Mouse (Mus musculus): Measurements from ENCODE around the gene Gm49373. TPM values are rescaled to one million over a fixed set of nuclear protein-coding genes. Genes with fewer than 3 reads are reported as not detected.
A peak's percentile ranks its signal among the peaks of the same experiment; 100 is the strongest.

Gm49373 gene
- polyA plus RNA-seq, 1 experiment from 2014 or later, result 1.5 TPM

- Histone ChIP-seq H3K27ac (ENCODE audit: low read depth, low read length) (no peak overlapping the region), H3K9ac (ENCODE audit: low read length) (no peak overlapping the region), H3K4me1 (replicated peaks; ENCODE audit: control insufficient read depth, insufficient read depth, low read length) (peaks cover 27% of the 10 kb centered on the region), H3K27me3 (ENCODE audit: control insufficient read depth, insufficient read depth, low read length) (peaks cover 91% of the 10 kb centered on the region), H3K4me2 (ENCODE audit: low read depth, low read length, severe bottlenecking) (0 out of 2 replicates have a peak overlapping the region, but pooled peaks have one; percentile 5), H3K9me3 (ENCODE audit: control insufficient read depth, low read length) (no peaks in the 10 kb centered on the region), H3K4me3 (ENCODE audit: low read depth, low read length) (no peak overlapping the region), H3K36me3 (ENCODE audit: control insufficient read depth, insufficient read depth, low read length) (no peaks in the 10 kb centered on the region)
- 3% methylated on average over 17 of the region's 17 CpGs for WGBS
- ATAC-seq (replicated peaks; ENCODE audit: low FRiP score), result no peak
- no peak for DNase-seq (ENCODE audit: low spot score)
Observed at GRCm38 (mm10) chr9:21034481-21035085, 38.3 kb downstream of the Gm49373 start.

- Histone ChIP-seq H3K27ac (ENCODE audit: low read depth, low read length) (no peak overlapping the region), H3K4me1 (replicated peaks; ENCODE audit: control insufficient read depth, insufficient read depth, low read length) (peaks cover 28% of the 10 kb centered on the region), H3K27me3 (ENCODE audit: control insufficient read depth, insufficient read depth, low read length) (peaks cover 94% of the 10 kb centered on the region), H3K9ac (ENCODE audit: low read length) (no peak overlapping the region), H3K36me3 (ENCODE audit: control insufficient read depth, insufficient read depth, low read length) (no peaks in the 10 kb centered on the region), H3K4me3 (ENCODE audit: low read depth, low read length) (peak overlapping the region; percentile 36), H3K4me2 (ENCODE audit: low read depth, low read length, severe bottlenecking) (peak overlapping the region; percentile 75), H3K9me3 (ENCODE audit: control insufficient read depth, low read length) (no peaks in the 10 kb centered on the region)
- ATAC-seq (replicated peaks; ENCODE audit: low FRiP score) (peak; percentile 40), DNase-seq (ENCODE audit: low spot score) (peak; percentile 85)
- under 1% methylated on average over 34 of the region's 34 CpGs for WGBS
Observed at GRCm38 (mm10) chr9:21033136-21033535, 39.8 kb downstream of the Gm49373 start.

GRCm38 (mm10) chr9:21032491-21032890, 40.4 kb downstream of the Gm49373 start:
- DNase-seq (ENCODE audit: low spot score), result no peak
- 4% methylated on average over 7 of the region's 7 CpGs for WGBS
- Histone ChIP-seq H3K27ac (ENCODE audit: low read depth, low read length) (no peak overlapping the region), H3K27me3 (ENCODE audit: control insufficient read depth, insufficient read depth, low read length) (peaks cover 87% of the 10 kb centered on the region), H3K9ac (ENCODE audit: low read length) (no peak overlapping the region), H3K36me3 (ENCODE audit: control insufficient read depth, insufficient read depth, low read length) (no peaks in the 10 kb centered on the region), H3K4me1 (replicated peaks; ENCODE audit: control insufficient read depth, insufficient read depth, low read length) (peaks cover 25% of the 10 kb centered on the region), H3K9me3 (ENCODE audit: control insufficient read depth, low read length) (no peaks in the 10 kb centered on the region), H3K4me2 (ENCODE audit: low read depth, low read length, severe bottlenecking) (peak overlapping the region; percentile 75), H3K4me3 (ENCODE audit: low read depth, low read length) (peak overlapping the region; percentile 38)
- ATAC-seq (replicated peaks; ENCODE audit: low FRiP score), result no peak

- Histone ChIP-seq H3K27me3 (ENCODE audit: control insufficient read depth, insufficient read depth, low read length) (peaks cover 82% of the 10 kb centered on the region), H3K36me3 (ENCODE audit: control insufficient read depth, insufficient read depth, low read length) (no peaks in the 10 kb centered on the region), H3K4me2 (ENCODE audit: low read depth, low read length, severe bottlenecking) (peak within 1 kb of the TSS; percentile 85), H3K9me3 (ENCODE audit: control insufficient read depth, low read length) (no peaks in the 10 kb centered on the region), H3K4me3 (ENCODE audit: low read depth, low read length) (peak within 1 kb of the TSS; percentile 38), H3K4me1 (replicated peaks; ENCODE audit: control insufficient read depth, insufficient read depth, low read length) (peaks cover 24% of the 10 kb centered on the region), H3K27ac (ENCODE audit: low read depth, low read length) (no peak within 1 kb of the TSS), H3K9ac (ENCODE audit: low read length) (peak within 1 kb of the TSS; percentile 12; the same call in 1 of the 2 replicates)
- under 1% methylated on average over 35 of the region's 35 CpGs for WGBS
- DNase-seq (ENCODE audit: low spot score) (peak; percentile 59), ATAC-seq (replicated peaks; ENCODE audit: low FRiP score) (no peak)
Observed at GRCm38 (mm10) chr9:21031896-21032351, 41.0 kb downstream of the Gm49373 start, which contains the start of gene Icam5. TSS of gene Icam5 (plus strand) at chr9:21032073.

- Histone ChIP-seq H3K27ac (ENCODE audit: low read depth, low read length) (no peak overlapping the region), H3K9ac (ENCODE audit: low read length) (0 out of 2 replicates have a peak overlapping the region, but pooled peaks have one; percentile 12), H3K9me3 (ENCODE audit: control insufficient read depth, low read length) (no peaks in the 10 kb centered on the region), H3K4me1 (replicated peaks; ENCODE audit: control insufficient read depth, insufficient read depth, low read length) (peaks cover 24% of the 10 kb centered on the region), H3K4me2 (ENCODE audit: low read depth, low read length, severe bottlenecking) (peak overlapping the region; percentile 85), H3K36me3 (ENCODE audit: control insufficient read depth, insufficient read depth, low read length) (no peaks in the 10 kb centered on the region), H3K27me3 (ENCODE audit: control insufficient read depth, insufficient read depth, low read length) (peaks cover 76% of the 10 kb centered on the region), H3K4me3 (ENCODE audit: low read depth, low read length) (peak overlapping the region; percentile 38)
- WGBS, result under 1% methylated on average over 36 of the region's 36 CpGs
- DNase-seq (ENCODE audit: low spot score) (no peak), ATAC-seq (replicated peaks; ENCODE audit: low FRiP score) (peak; percentile 64)
Observed at GRCm38 (mm10) chr9:21031251-21031895, 41.5 kb downstream of the Gm49373 start.

GRCm38 (mm10) chr9:21030781-21031250, 42.1 kb downstream of the Gm49373 start:
- Histone ChIP-seq H3K4me3 (ENCODE audit: low read depth, low read length) (peak overlapping the region; percentile 38), H3K9ac (ENCODE audit: low read length) (no peak overlapping the region), H3K9me3 (ENCODE audit: control insufficient read depth, low read length) (no peaks in the 10 kb centered on the region), H3K36me3 (ENCODE audit: control insufficient read depth, insufficient read depth, low read length) (no peaks in the 10 kb centered on the region), H3K27ac (ENCODE audit: low read depth, low read length) (no peak overlapping the region), H3K4me2 (ENCODE audit: low read depth, low read length, severe bottlenecking) (peak overlapping the region; percentile 85), H3K4me1 (replicated peaks; ENCODE audit: control insufficient read depth, insufficient read depth, low read length) (peaks cover 24% of the 10 kb centered on the region), H3K27me3 (ENCODE audit: control insufficient read depth, insufficient read depth, low read length) (peaks cover 71% of the 10 kb centered on the region)
- under 1% methylated on average over 13 of the region's 13 CpGs for WGBS
- peak; percentile 45 for ATAC-seq (replicated peaks; ENCODE audit: low FRiP score)
- peak; percentile 85 for DNase-seq (ENCODE audit: low spot score)

- peaks cover 64% of the 10 kb centered on the region for H3K27me3 ChIP-seq (ENCODE audit: control insufficient read depth, insufficient read depth, low read length)
- H3K36me3 ChIP-seq (ENCODE audit: control insufficient read depth, insufficient read depth, low read length), result no peaks in the 10 kb centered on the region
- H3K9ac ChIP-seq (ENCODE audit: low read length), result no peak overlapping the region
- ATAC-seq (replicated peaks; ENCODE audit: low FRiP score) (no peak), DNase-seq (ENCODE audit: low spot score) (no peak)
- H3K9me3 ChIP-seq (ENCODE audit: control insufficient read depth, low read length), result no peaks in the 10 kb centered on the region
- H3K4me3 ChIP-seq (ENCODE audit: low read depth, low read length), result no peak overlapping the region
- peaks cover 24% of the 10 kb centered on the region for H3K4me1 ChIP-seq (replicated peaks; ENCODE audit: control insufficient read depth, insufficient read depth, low read length)
- 25% methylated on average over 22 of the region's 22 CpGs for WGBS
- no peak overlapping the region for H3K4me2 ChIP-seq (ENCODE audit: low read depth, low read length, severe bottlenecking)
- no peak overlapping the region for H3K27ac ChIP-seq (ENCODE audit: low read depth, low read length)
Observed at GRCm38 (mm10) chr9:21030055-21030600, 42.8 kb downstream of the Gm49373 start.

- H3K36me3 ChIP-seq (ENCODE audit: control insufficient read depth, insufficient read depth, low read length), result no peaks in the 10 kb centered on the region
- peaks cover 57% of the 10 kb centered on the region for H3K27me3 ChIP-seq (ENCODE audit: control insufficient read depth, insufficient read depth, low read length)
- peak within 1 kb of the TSS; percentile 51 for H3K4me2 ChIP-seq (ENCODE audit: low read depth, low read length, severe bottlenecking)
- H3K4me3 ChIP-seq (ENCODE audit: low read depth, low read length), result peak within 1 kb of the TSS; percentile 25
- H3K27ac ChIP-seq (ENCODE audit: low read depth, low read length), result no peak within 1 kb of the TSS
- peaks cover 22% of the 10 kb centered on the region for H3K4me1 ChIP-seq (replicated peaks; ENCODE audit: control insufficient read depth, insufficient read depth, low read length)
- H3K9ac ChIP-seq (ENCODE audit: low read length), result peak within 1 kb of the TSS; percentile 51; the same call in 1 of the 2 replicates
- H3K9me3 ChIP-seq (ENCODE audit: control insufficient read depth, low read length), result no peaks in the 10 kb centered on the region
- DNase-seq (ENCODE audit: low spot score), result peak; percentile 88
- 2% methylated on average over 37 of the region's 37 CpGs for WGBS
- 0 out of 2 replicates have a peak, but pooled peaks have one; percentile 17 for ATAC-seq (replicated peaks; ENCODE audit: low FRiP score)
Observed at GRCm38 (mm10) chr9:21029291-21030054, 43.4 kb downstream of the Gm49373 start, which contains the start of gene Icam4. TSS of gene Icam4 (plus strand) at chr9:21029373.

Data from forebrain, embryonic 11.5 days (tissue).